Mouse (Mus musculus) erythroblast, embryonic 14.5 days (primary cell): Measurements from ENCODE around the gene Cep295nl.

Experiments used
- GATA1 ChIP-seq: IDR thresholded peaks from 2 replicates; pipeline ENCODE4 v1.6.1; 2012; ENCODE audit warnings: low read length, inconsistent platforms, mixed read lengths
- TAL1 ChIP-seq: IDR thresholded peaks from 3 replicates; pipeline ENCODE4 v1.6.1; 2012; ENCODE audit warnings: low read length, inconsistent platforms, mixed read lengths

GRCm38 (mm10) chr11:118349494-118349893 is 7.2 kb upstream of the Cep295nl start:
- TF ChIP-seq GATA1 (no peak), TAL1 (no peak)
